Mouse (Mus musculus) embryonic facial prominence, embryonic 15.5 days (tissue): ENCODE data around the gene Nol3. TPM values are rescaled to one million over a fixed set of nuclear protein-coding genes. Genes with fewer than 3 reads are reported as not detected.

ENCODE experiments used
- microRNA counts: library from miRNA; unstranded; fragments of <30 nt; microRNA quantifications from one replicate; lab custom pipeline; 2016
- microRNA-seq: library from miRNA; unstranded; fragments of <30 nt; microRNA quantifications from one replicate; pipeline ENCODE4, GENCODE M21; 2016; ENCODE audit warnings: borderline number of aligned reads
- polyA plus RNA-seq: library from polyadenylated mRNA; unstranded; fragments of >200 nt; fragmentation: Nextera tagmentation; extraction: Ambion mirVana; gene quantifications from 2 replicates; pipeline ENCODE4 v1.2.1, GENCODE M21; 2015

The Nol3 gene
- polyA plus RNA-seq, 1 experiment from 2014 or later = 3.6 TPM

MicroRNAs within 50 kb of the gene (microRNA counts, 519-probe panel; counts per million panel counts)
- 2,235 counts per million, percentile 50 among the panel's probes with 10 or more counts for microRNA mmu-miR-328 (lab: Ali Mortazavi, UCI)

Small RNAs within 50 kb of the gene (microRNA-seq; reads per million reads assigned to microRNA genes)
- gene Gm27320 (not detected), gene Mir328 (172 reads per million, percentile 60 among the genes with 10 or more reads in this experiment)

Other genes with a start within 250 kb of the Nol3 start
- not detected in 2 replicates for gene Ces3a, start 227.5 kb upstream of the Nol3 start, polyA plus RNA-seq
- not detected in 2 replicates for gene Ces3b, start 192.4 kb upstream of the Nol3 start, polyA plus RNA-seq
- not detected in 2 replicates for gene Ces4a, start 144.3 kb upstream of the Nol3 start, polyA plus RNA-seq
- 79.1 and 81.6 TPM in 2 replicates for gene Cbfb, start 105.5 kb upstream of the Nol3 start, polyA plus RNA-seq
- 24.9 and 26.1 TPM in 2 replicates for gene D230025D16Rik, start 51.0 kb upstream of the Nol3 start, polyA plus RNA-seq
- 45.5 and 49.2 TPM in 2 replicates for gene B3gnt9, start 21.0 kb upstream of the Nol3 start, polyA plus RNA-seq
- gene Tradd, start 11.5 kb upstream of the Nol3 start, polyA plus RNA-seq = 27.4 and 28.8 TPM in 2 replicates
- 3.3 and 4.0 TPM in 2 replicates for gene Fbxl8, start 11.5 kb upstream of the Nol3 start, polyA plus RNA-seq
- 0.13 and 0.33 TPM in 2 replicates for gene Hsf4, start 6.3 kb upstream of the Nol3 start, polyA plus RNA-seq
- 12.1 and 14.5 TPM in 2 replicates for gene 4931428F04Rik, start 13.7 kb downstream of the Nol3 start, polyA plus RNA-seq
- 10.2 and 11.0 TPM in 2 replicates for gene Exoc3l, start 20.0 kb downstream of the Nol3 start, polyA plus RNA-seq
- gene E2f4, start 21.5 kb downstream of the Nol3 start, polyA plus RNA-seq = 67.9 and 79.6 TPM in 2 replicates
- 9.9 and 11.4 TPM in 2 replicates for gene Elmo3, start 29.5 kb downstream of the Nol3 start, polyA plus RNA-seq
- gene Lrrc29, start 50.1 kb downstream of the Nol3 start, polyA plus RNA-seq = 1.6 and 2.0 TPM in 2 replicates
- 131 TPM in 2 replicates for gene Tmem208, start 50.2 kb downstream of the Nol3 start, polyA plus RNA-seq
- gene Fhod1, start 71.8 kb downstream of the Nol3 start, polyA plus RNA-seq = 2.0 and 2.6 TPM in 2 replicates
- gene Slc9a5, start 72.7 kb downstream of the Nol3 start, polyA plus RNA-seq = 2.6 and 3.4 TPM in 2 replicates
- gene Plekhg4, start 97.1 kb downstream of the Nol3 start, polyA plus RNA-seq = 0.25 and 0.45 TPM in 2 replicates
- gene Kctd19, start 137.4 kb downstream of the Nol3 start, polyA plus RNA-seq = 0.05 TPM in 1 of 2 replicates, not detected in the other
- gene Lrrc36, start 137.4 kb downstream of the Nol3 start, polyA plus RNA-seq = 1.1 and 2.6 TPM in 2 replicates
- 157 and 180 TPM in 2 replicates for gene Tppp3, start 195.4 kb downstream of the Nol3 start, polyA plus RNA-seq
- gene Zdhhc1, start 220.8 kb downstream of the Nol3 start, polyA plus RNA-seq = 55.4 and 59.8 TPM in 2 replicates
- gene Hsd11b2, start 242.6 kb downstream of the Nol3 start, polyA plus RNA-seq = 1.4 TPM in 2 replicates